Mouse (Mus musculus) megakaryocyte-erythroid progenitor cell, adult 5-6 weeks (primary cell): Measurements from ENCODE around the gene Tcaf1. TPM values are rescaled to one million over a fixed set of nuclear protein-coding genes. Genes with fewer than 3 reads are reported as not detected.

Source experiments
- ATAC-seq: replicated peaks from 2 replicates; pipeline ENCODE4 v1.8.0; 2016; ENCODE audit warnings: mild to moderate bottlenecking, inconsistent platforms; ENCODE audit not compliant: severe bottlenecking, poor library complexity, low FRiP score, low TSS enrichment
- total RNA-seq, 2 experiments: library from RNA; stranded (forward) in 1 of 2; stranded (reverse) in 1 of 2; fragments of 200-1000, 215-1000 nt in 1 of 2; fragments of >200 nt in 1 of 2; fragmentation: Nextera tagmentation in 1 of 2; gene quantifications; 2 replicates each; pipeline ENCODE4 v1.2.3; 2014 to 2017

Tcaf1 gene
- 0.35 and 1.1 TPM in 2 replicates for total RNA-seq (2014; fragmentation: Nextera tagmentation)
- total RNA-seq (2017): 1.2 and 2.3 TPM in 2 replicates

GRCm38 (mm10) chr6:42709291-42710211 lies at the start of gene Tcaf1:
Gene Tcaf1, minus strand, starts transcription at chr6:42710088.
- no peak for ATAC-seq

- ATAC-seq: no peak
These were observed 46.2 kb upstream of the Tcaf1 start, which contains the start of gene Olfr38 for GRCm38 (mm10) chr6:42756104-42756503. Gene Olfr38, plus strand, starts transcription at chr6:42756404.

GRCm38 (mm10) chr6:42747846-42748245 lies 38.0 kb upstream of the Tcaf1 start:
- no peak for ATAC-seq

GRCm38 (mm10) chr6:42742303-42742702 lies 32.4 kb upstream of the Tcaf1 start:
- no peak for ATAC-seq

- no peak for ATAC-seq
These were observed 29.2 kb upstream of the Tcaf1 start, which contains the start of gene Olfr453 for GRCm38 (mm10) chr6:42739071-42739470. Gene Olfr453, plus strand, starts transcription at chr6:42739371.

GRCm38 (mm10) chr6:42717973-42718372 lies 8.1 kb upstream of the Tcaf1 start:
- no peak for ATAC-seq

GRCm38 (mm10) chr6:42714668-42715067 lies 4.8 kb upstream of the Tcaf1 start:
- no peak for ATAC-seq

GRCm38 (mm10) chr6:42692517-42693190 lies 17.2 kb downstream of the Tcaf1 start:
- peak; percentile 84 for ATAC-seq

GRCm38 (mm10) chr6:42692154-42692516 lies 17.8 kb downstream of the Tcaf1 start:
- ATAC-seq: 0 out of 2 replicates have a peak, but pooled peaks have one; percentile 4

- peak; percentile 46; the same call in 1 of the 2 replicates for ATAC-seq
These were observed 20.1 kb downstream of the Tcaf1 start for GRCm38 (mm10) chr6:42689761-42690160.

- ATAC-seq: no peak
These were observed 22.0 kb downstream of the Tcaf1 start for GRCm38 (mm10) chr6:42687907-42688306.

GRCm38 (mm10) chr6:42680077-42680476 lies 29.8 kb downstream of the Tcaf1 start:
- ATAC-seq: no peak

- ATAC-seq: no peak
These were observed 33.9 kb downstream of the Tcaf1 start for GRCm38 (mm10) chr6:42676011-42676410.

- ATAC-seq: no peak
These were observed 38.1 kb downstream of the Tcaf1 start for GRCm38 (mm10) chr6:42671767-42672166.

- no peak for ATAC-seq
These were observed 42.2 kb downstream of the Tcaf1 start for GRCm38 (mm10) chr6:42667722-42668121.

- no peak for ATAC-seq
These were observed 48.1 kb downstream of the Tcaf1 start for GRCm38 (mm10) chr6:42661739-42662138.

- peak; percentile 97 for ATAC-seq
These were observed 64.9 kb downstream of the Tcaf1 start, which contains the start of gene Tcaf2 for GRCm38 (mm10) chr6:42644912-42645549. Gene Tcaf2, minus strand, starts transcription at chr6:42645254.

- ATAC-seq: no peak
These were observed 75.5 kb downstream of the Tcaf1 start for GRCm38 (mm10) chr6:42634393-42634792.

- ATAC-seq: no peak
These were observed 78.5 kb downstream of the Tcaf1 start for GRCm38 (mm10) chr6:42631395-42631794.
